Comparison of ENCODE assay signal across 12 mouse cellular contexts in the genomic region with DNA sequence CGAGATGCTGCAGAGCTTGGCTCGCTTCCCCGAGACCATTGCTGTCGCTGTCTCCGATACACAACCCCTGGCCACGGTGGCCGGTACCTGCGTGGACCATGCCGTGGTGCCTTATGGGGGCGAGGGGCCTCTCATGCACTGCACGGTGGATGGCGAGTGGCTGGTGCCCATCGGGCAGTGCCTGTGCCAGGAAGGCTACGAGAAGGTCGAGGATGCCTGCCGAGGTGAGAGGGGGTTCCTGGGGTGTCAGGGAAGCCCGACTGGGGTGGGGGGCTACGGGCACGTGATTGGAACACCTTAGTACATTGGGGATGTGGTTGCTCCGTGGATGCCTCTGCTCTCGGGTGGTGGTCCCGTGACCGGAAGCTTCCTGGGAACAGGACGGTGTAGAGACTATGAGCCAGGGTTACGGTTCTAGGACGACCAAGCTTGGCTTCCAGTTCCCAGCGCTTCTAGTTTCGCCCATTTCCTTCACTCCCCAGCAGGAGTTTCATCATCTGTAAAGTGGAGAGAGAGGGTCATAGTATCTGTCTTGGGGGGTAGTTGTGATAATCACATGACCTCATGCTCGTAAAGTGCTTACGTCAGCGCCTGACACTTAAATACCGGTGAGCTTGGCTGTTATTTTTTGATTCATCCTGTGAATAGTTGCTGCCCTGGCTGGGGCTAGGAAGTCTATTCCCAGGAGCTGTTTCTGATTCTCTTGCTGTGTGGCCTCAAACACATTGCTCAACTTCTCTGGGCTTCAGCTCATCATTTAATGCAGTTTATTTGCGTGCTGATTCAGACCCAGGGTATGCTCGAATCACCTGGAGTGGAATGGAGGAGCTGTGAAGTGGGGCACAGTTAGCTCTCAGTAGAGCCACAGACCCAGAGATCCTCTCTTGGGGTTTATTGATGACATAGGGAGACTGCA. TPM values are rescaled to one million over a fixed set of nuclear protein-coding genes. Genes with fewer than 3 reads are reported as not detected.
DNase-seq lines count a peak whose midpoint lies in the region; ATAC-seq and TF ChIP-seq lines count a peak whose summit lies in the region.
"Had no signal": no experiment of that assay in that cellular context is flagged by ENCODE, and none has a peak within 500 bp of the region (broad histone marks: within the 10 kb centered on the region; RNA-seq: fewer than 3 reads in every experiment).

No protein-coding gene starts in this region.

- no peaks in the 10 kb centered on the region for H3K27me3 ChIP-seq in kidney, postnatal 0 days (ENCODE audit: insufficient read depth, low read length)
- peaks cover 3% of the 10 kb centered on the region for H3K27me3 ChIP-seq in embryonic facial prominence, embryonic 12.5 days
- H3K27me3 ChIP-seq in liver, embryonic 15.5 days, result peaks cover 5% of the 10 kb centered on the region
- H3K27me3 ChIP-seq: embryonic facial prominence, embryonic 15.5 days had no signal

- peak overlapping the region; percentile 73 for H3K27ac ChIP-seq in kidney, postnatal 0 days
- peak overlapping the region; percentile 73 for H3K27ac ChIP-seq in embryonic facial prominence, embryonic 12.5 days
- peak overlapping the region; percentile 62 for H3K27ac ChIP-seq in liver, embryonic 15.5 days (replicated peaks)

- no peak for ATAC-seq in kidney, postnatal 0 days (replicated peaks; ENCODE audit: low FRiP score, low read depth)
- no peak for ATAC-seq in embryonic facial prominence, embryonic 12.5 days (ENCODE audit: insufficient number of reproducible peaks, insufficient read depth, low FRiP score, low TSS enrichment)
- ATAC-seq in liver, embryonic 15.5 days (ENCODE audit: insufficient read depth), result no peak
- ATAC-seq in inflammation-experienced regulatory T-cells, adult 6 months, result no peak

- 88% methylated on average over 34 of the region's 34 CpGs for WGBS in kidney, postnatal 0 days
- WGBS in embryonic facial prominence, embryonic 12.5 days, result 93% methylated on average over 34 of the region's 34 CpGs
- 79% methylated on average over 34 of the region's 34 CpGs for WGBS in liver, embryonic 15.5 days (ENCODE audit: insufficient replicate concordance)

- peak; percentile 5 for DNase-seq in adrenal gland, postnatal 14 days
- DNase-seq in adrenal gland, postnatal 25 days, result no peak
- DNase-seq in kidney, postnatal 0 days (ENCODE audit: low spot score), result no peak
- no peak for DNase-seq in kidney, postnatal 25 days
- no peak for DNase-seq in thymus, postnatal 10 days (ENCODE audit: low spot score in 2 of 2)
- DNase-seq: cerebellum, adult 11-12 months; gastrocnemius, postnatal 14 days; lung, postnatal 14 days had no signal

- no peak overlapping the region for H3K4me3 ChIP-seq in kidney, postnatal 0 days (replicated peaks; ENCODE audit: low read depth, low read length)
- H3K4me3 ChIP-seq in embryonic facial prominence, embryonic 12.5 days, result no peak overlapping the region
- H3K4me3 ChIP-seq in liver, embryonic 15.5 days (replicated peaks), result no peak overlapping the region
- H3K4me3 ChIP-seq: embryonic facial prominence, embryonic 15.5 days had no signal

- no peaks in the 10 kb centered on the region for H3K9me3 ChIP-seq in kidney, postnatal 0 days (replicated peaks; ENCODE audit: low read length)
- H3K9me3 ChIP-seq in embryonic facial prominence, embryonic 12.5 days, result no peaks in the 10 kb centered on the region
- no peaks in the 10 kb centered on the region for H3K9me3 ChIP-seq in liver, embryonic 15.5 days (replicated peaks)
- H3K9me3 ChIP-seq: embryonic facial prominence, embryonic 15.5 days had no signal

- no peak overlapping the region for H3K4me2 ChIP-seq in kidney, postnatal 0 days (ENCODE audit: low read length)
- no peak overlapping the region for H3K4me2 ChIP-seq in embryonic facial prominence, embryonic 12.5 days (replicated peaks)
- no peak overlapping the region for H3K4me2 ChIP-seq in liver, embryonic 15.5 days
- H3K4me2 ChIP-seq: embryonic facial prominence, embryonic 15.5 days had no signal

- H3K4me1 ChIP-seq in kidney, postnatal 0 days (replicated peaks; ENCODE audit: insufficient read depth, low read length), result peaks cover 59% of the 10 kb centered on the region
- H3K4me1 ChIP-seq in embryonic facial prominence, embryonic 12.5 days, result peaks cover 40% of the 10 kb centered on the region
- peaks cover 42% of the 10 kb centered on the region for H3K4me1 ChIP-seq in liver, embryonic 15.5 days (replicated peaks)

- TF ChIP-seq CTCF in kidney, postnatal 0 days (IDR thresholded peaks at IDR 0.05; ENCODE audit: low read depth), result no peak

- peaks cover 12% of the 10 kb centered on the region; the same call in 1 of the 2 replicates for H3K36me3 ChIP-seq in kidney, postnatal 0 days (ENCODE audit: insufficient read depth, low read length)
- 0 out of 2 replicates have a peak, but pooled peaks cover 6% of the 10 kb centered on the region for H3K36me3 ChIP-seq in embryonic facial prominence, embryonic 12.5 days
- no peaks in the 10 kb centered on the region for H3K36me3 ChIP-seq in liver, embryonic 15.5 days (replicated peaks)
- H3K36me3 ChIP-seq: embryonic facial prominence, embryonic 15.5 days had no signal

- H3K9ac ChIP-seq in kidney, postnatal 0 days (ENCODE audit: low read depth, low read length), result no peak overlapping the region
- no peak overlapping the region for H3K9ac ChIP-seq in embryonic facial prominence, embryonic 12.5 days
- H3K9ac ChIP-seq in liver, embryonic 15.5 days, result no peak overlapping the region
- H3K9ac ChIP-seq: embryonic facial prominence, embryonic 15.5 days had no signal

RNA-seq across cellular contexts. Expression of a gene that starts 8.1 kb away (rescaled TPM):
- total RNA-seq in adrenal gland, postnatal 14 days (2021), result 18.8 and 19.4 TPM in 2 replicates
- 18.7 and 19.3 TPM in 2 replicates for total RNA-seq in adrenal gland, postnatal 25 days (2021)
- polyA plus RNA-seq in kidney, postnatal 0 days (2015; fragmentation: Nextera tagmentation; extraction: Ambion mirVana), result 5.6 and 5.8 TPM in 2 replicates
- polyA plus RNA-seq in embryonic facial prominence, embryonic 12.5 days (2016; fragmentation: Nextera tagmentation; extraction: Ambion mirVana), result 3.4 and 3.5 TPM in 2 replicates
- polyA plus RNA-seq in liver, embryonic 15.5 days (2015; fragmentation: Nextera tagmentation; extraction: Ambion mirVana), result 0.75 and 0.79 TPM in 2 replicates
- not detected for polyA plus RNA-seq in inflammation-experienced regulatory T-cells, adult 6 months (2017; shearing (Covaris generic))

RNA-seq across cellular contexts. Expression of a gene that starts 58.9 kb away (rescaled TPM):
- total RNA-seq in adrenal gland, postnatal 14 days (2021), result 11.0 and 16.9 TPM in 2 replicates
- 1.8 and 2.1 TPM in 2 replicates for total RNA-seq in adrenal gland, postnatal 25 days (2021)
- polyA plus RNA-seq in kidney, postnatal 0 days (2015; fragmentation: Nextera tagmentation; extraction: Ambion mirVana), result 2.8 and 3.1 TPM in 2 replicates
- 0.98 and 1.1 TPM in 2 replicates for polyA plus RNA-seq in embryonic facial prominence, embryonic 12.5 days (2016; fragmentation: Nextera tagmentation; extraction: Ambion mirVana)
- polyA plus RNA-seq in liver, embryonic 15.5 days (2015; fragmentation: Nextera tagmentation; extraction: Ambion mirVana), result 0.08 TPM in 1 of 2 replicates, not detected in the other
- polyA plus RNA-seq in inflammation-experienced regulatory T-cells, adult 6 months (2017; shearing (Covaris generic)), result not detected
